Mouse (Mus musculus) limb, embryonic 15.5 days (tissue): Measurements from ENCODE around the gene Smim26. TPM values are rescaled to one million over a fixed set of nuclear protein-coding genes. Genes with fewer than 3 reads are reported as not detected.

Experiments used
- ATAC-seq: fragments of 200-750 bp; cut with Nextera tagmentation; 2 replicates; pipeline ENCODE4 v1.8.0; 2017; ENCODE audit warnings: low read depth, moderate TSS enrichment; ENCODE audit not compliant: insufficient number of reproducible peaks, low FRiP score, low TSS enrichment
- H3K27ac ChIP-seq: fragments of 300-500 bp; sonication (generic); 2 replicates; pipeline ENCODE4 v1.5.1; 2015; ENCODE audit warnings: moderate library complexity, mild to moderate bottlenecking, inconsistent platforms
- H3K27me3 ChIP-seq: fragments of 300-500 bp; sonication (generic); 2 replicates; pipeline ENCODE4 v1.6.1; 2015; ENCODE audit warnings: inconsistent platforms
- H3K36me3 ChIP-seq: fragments of 300-500 bp; sonication (generic); 2 replicates; pipeline ENCODE4 v1.6.1; 2015; ENCODE audit warnings: inconsistent platforms
- H3K4me1 ChIP-seq: fragments of 300-500 bp; sonication (generic); 2 replicates; pipeline ENCODE4 v1.6.1; 2015; ENCODE audit warnings: inconsistent platforms
- H3K4me2 ChIP-seq: fragments of 300-500 bp; sonication (generic); 2 replicates; pipeline ENCODE4 v1.6.1; 2015; ENCODE audit warnings: mild to moderate bottlenecking, inconsistent platforms
- H3K4me3 ChIP-seq: fragments of 300-500 bp; sonication (generic); 2 replicates; pipeline ENCODE4 v1.5.1; 2015; ENCODE audit warnings: mild to moderate bottlenecking, inconsistent platforms
- H3K9ac ChIP-seq: fragments of 300-500 bp; sonication (generic); 2 replicates; pipeline ENCODE4 v1.6.1; 2015; ENCODE audit warnings: inconsistent platforms
- H3K9me3 ChIP-seq: fragments of 300-500 bp; sonication (generic); 2 replicates; pipeline ENCODE4 v1.6.1; 2016; ENCODE audit warnings: inconsistent platforms
- WGBS: fragments of 180-500 bp; shearing (Covaris S2); methylation state at CpG from one replicate; pipeline ENCODE4 v1.1.7; 2015; 5-methylcytosine and 5-hydroxymethylcytosine counted together
- polyA plus RNA-seq: library from polyadenylated mRNA; unstranded; fragments of >200 nt; fragmentation: Nextera tagmentation; extraction: Ambion mirVana; gene quantifications from 2 replicates; pipeline ENCODE4 v1.2.1, GENCODE M21; 2015

Gene Smim26
- polyA plus RNA-seq, 1 experiment from 2014 or later: 38.9 TPM

DNA sequence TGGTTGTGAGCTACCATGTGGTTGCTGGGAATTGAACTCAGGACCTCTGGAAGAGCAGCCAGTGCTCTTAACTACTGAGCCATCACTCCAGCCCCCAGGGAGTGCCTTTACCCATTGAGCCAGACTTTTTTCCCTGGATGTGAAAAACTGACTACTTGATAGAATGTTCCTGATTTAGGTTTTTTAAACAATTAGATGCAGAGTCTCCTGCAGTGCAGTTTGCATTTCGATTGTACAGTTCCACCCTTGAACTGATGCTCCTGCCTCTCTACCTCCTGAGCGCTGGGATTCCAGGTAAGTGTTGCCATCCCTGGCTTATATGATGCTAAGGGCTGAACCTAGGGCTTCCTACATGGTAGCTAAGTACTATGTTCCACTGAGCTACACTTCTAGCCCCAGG, 4.2 kb downstream of the Smim26 start:
- Histone ChIP-seq H3K36me3 (peaks cover 5% of the 10 kb centered on the region), H3K9ac (no peak overlapping the region), H3K27ac (no peak overlapping the region), H3K4me1 (peaks cover 7% of the 10 kb centered on the region; the same call in 1 of the 2 replicates), H3K4me2 (no peak overlapping the region), H3K9me3 (no peaks in the 10 kb centered on the region), H3K27me3 (no peaks in the 10 kb centered on the region), H3K4me3 (no peak overlapping the region)
- no peak for ATAC-seq
- 77% methylated on average over 2 of the region's 2 CpGs for WGBS

DNA sequence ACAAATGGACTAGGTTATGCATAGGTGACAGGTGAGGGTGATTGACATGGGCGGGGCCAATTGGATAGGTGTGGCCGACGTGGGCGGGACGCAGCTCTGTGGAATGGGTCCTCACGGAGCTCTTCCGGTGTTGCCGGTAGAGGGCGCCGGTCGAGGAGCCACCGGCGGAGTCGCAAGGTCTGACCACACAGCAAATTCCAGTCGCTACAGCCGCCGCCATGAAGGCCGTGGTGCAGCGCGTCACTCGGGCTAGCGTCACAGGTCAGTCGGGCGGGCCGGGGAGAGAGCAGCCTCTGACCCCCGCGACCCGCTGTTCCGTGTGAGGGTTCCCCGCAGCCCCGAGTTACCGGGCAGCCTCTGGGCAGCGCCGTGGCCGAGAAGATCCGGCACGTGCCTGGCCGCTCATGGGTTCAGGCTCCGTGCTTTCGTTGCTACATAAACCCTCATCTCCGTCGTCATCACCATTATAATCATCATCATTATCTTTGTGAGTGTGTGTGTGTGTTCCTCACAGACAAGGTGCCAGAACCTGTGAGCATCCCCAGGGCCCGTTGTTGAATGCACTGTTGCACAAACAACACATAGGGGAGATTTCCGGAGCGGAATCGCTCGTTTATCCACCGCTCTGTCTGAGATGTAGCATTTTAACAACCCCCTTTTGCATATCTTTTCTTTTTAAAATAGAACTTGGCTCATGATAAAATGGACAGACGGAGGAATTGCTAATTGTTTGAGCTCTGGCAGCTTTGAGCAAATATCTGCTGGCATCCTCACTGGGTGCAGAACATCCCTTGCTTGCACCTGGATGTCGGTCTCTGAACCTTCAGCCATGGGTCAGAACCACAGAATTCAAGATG, 6.2 kb downstream of the Smim26 start, which contains the start of gene Dtd1:
Dtd1 (plus strand) TSS at position 67 of the 857 bp plus-strand sequence.
- Histone ChIP-seq H3K4me2 (peak within 1 kb of the TSS; percentile 64), H3K27ac (no peak within 1 kb of the TSS), H3K9ac (peak within 1 kb of the TSS; percentile 57), H3K9me3 (no peaks in the 10 kb centered on the region), H3K27me3 (no peaks in the 10 kb centered on the region), H3K4me3 (peak within 1 kb of the TSS; percentile 65), H3K4me1 (peaks cover 3% of the 10 kb centered on the region; the same call in 1 of the 2 replicates), H3K36me3 (peaks cover 5% of the 10 kb centered on the region)
- WGBS: 2% methylated on average over 40 of the region's 50 CpGs
- peak; percentile 85 for ATAC-seq

DNA sequence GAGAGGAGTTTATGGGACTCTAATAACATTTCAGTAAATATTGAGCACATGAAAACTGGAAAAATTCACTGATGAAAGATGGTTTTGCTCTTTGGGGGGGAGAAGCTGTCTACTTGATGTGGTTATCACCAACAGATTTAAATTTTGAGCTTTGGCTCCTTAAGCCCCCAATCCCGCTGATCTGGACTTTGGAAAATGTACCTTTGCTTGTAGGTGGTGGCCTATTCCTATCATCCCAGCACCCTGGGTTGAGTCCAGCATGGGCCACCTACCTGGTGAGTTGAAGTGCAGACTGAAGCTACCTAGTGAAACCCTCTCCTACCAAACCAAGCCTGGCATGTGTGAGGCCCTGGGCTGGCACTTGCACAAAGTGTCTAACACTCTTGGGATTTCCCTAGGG, 7.7 kb downstream of the Smim26 start:
- H3K4me3 ChIP-seq: no peak overlapping the region
- no peak overlapping the region for H3K27ac ChIP-seq
- WGBS: 89% methylated on average over 1 of the region's 1 CpGs
- no peak overlapping the region for H3K9ac ChIP-seq
- H3K27me3 ChIP-seq: no peaks in the 10 kb centered on the region
- H3K4me2 ChIP-seq: no peak overlapping the region
- no peaks in the 10 kb centered on the region for H3K36me3 ChIP-seq
- ATAC-seq: no peak
- peaks cover 3% of the 10 kb centered on the region; the same call in 1 of the 2 replicates for H3K4me1 ChIP-seq
- H3K9me3 ChIP-seq: no peaks in the 10 kb centered on the region

DNA sequence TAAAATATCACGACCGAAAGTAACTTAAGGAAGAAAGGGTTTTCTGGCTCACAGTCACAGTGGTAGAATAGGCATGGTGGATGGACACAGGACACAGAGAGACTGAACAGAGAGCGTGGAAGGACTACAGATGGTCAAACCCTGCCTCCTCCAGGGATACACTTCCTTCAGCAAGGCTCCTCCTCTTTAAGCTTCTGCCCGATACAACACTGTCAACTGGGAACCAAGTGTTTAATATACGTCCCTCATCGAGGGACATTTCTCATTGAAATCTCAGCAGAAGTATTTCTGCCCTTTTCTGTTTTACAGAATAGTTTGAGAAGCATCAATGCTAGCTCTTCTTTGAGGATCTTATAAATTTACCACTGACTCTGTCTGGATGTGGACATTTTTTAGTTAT, 20.1 kb downstream of the Smim26 start:
- no peaks in the 10 kb centered on the region for H3K9me3 ChIP-seq
- no peak overlapping the region for H3K4me2 ChIP-seq
- H3K36me3 ChIP-seq: no peaks in the 10 kb centered on the region
- no peak overlapping the region for H3K27ac ChIP-seq
- H3K27me3 ChIP-seq: no peaks in the 10 kb centered on the region
- H3K9ac ChIP-seq: no peak overlapping the region
- H3K4me3 ChIP-seq: no peak overlapping the region
- 91% methylated on average over 6 of the region's 6 CpGs for WGBS
- no peaks in the 10 kb centered on the region for H3K4me1 ChIP-seq
- no peak for ATAC-seq

DNA sequence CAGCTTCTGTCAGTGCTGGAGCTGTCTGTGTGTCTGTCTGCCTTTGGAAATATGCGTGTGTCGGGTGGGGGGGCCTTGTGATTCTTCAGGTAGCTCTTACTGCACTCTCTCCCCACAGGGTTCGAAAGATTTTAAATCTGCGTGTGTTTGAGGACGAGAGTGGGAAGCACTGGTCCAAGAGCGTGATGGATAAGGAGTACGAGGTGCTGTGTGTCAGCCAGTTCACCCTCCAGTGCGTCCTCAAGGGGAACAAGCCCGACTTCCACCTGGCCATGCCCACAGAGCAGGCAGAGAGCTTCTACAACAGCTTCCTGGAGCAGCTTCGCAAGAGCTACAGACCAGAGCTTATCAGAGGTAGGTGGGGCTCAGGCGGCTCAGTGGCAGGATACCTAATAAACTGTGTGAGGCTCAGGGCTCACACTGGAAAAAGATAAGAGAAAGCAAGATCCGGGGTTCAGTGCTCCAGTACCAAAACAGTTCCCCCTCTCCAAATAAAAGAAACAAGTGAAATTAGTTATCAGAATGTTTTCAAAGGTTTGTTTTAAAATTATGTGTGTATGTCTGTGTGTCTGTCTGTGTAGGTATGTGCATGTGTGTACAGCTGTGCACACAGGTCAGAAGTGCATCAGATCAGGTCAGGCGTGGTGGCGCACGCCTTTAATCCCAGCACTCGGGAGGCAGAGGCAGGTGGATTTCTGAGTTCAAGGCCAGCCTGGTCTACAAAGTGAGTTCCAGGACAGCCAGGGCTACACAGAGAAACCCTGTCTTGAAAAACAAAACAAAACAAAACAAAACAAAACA, 23.4 kb downstream of the Smim26 start:
- Histone ChIP-seq H3K9me3 (no peaks in the 10 kb centered on the region), H3K27ac (no peak overlapping the region), H3K4me1 (no peaks in the 10 kb centered on the region), H3K4me2 (no peak overlapping the region), H3K27me3 (no peaks in the 10 kb centered on the region), H3K36me3 (no peaks in the 10 kb centered on the region), H3K4me3 (no peak overlapping the region), H3K9ac (no peak overlapping the region)
- ATAC-seq: no peak
- WGBS: 82% methylated on average over 16 of the region's 16 CpGs

DNA sequence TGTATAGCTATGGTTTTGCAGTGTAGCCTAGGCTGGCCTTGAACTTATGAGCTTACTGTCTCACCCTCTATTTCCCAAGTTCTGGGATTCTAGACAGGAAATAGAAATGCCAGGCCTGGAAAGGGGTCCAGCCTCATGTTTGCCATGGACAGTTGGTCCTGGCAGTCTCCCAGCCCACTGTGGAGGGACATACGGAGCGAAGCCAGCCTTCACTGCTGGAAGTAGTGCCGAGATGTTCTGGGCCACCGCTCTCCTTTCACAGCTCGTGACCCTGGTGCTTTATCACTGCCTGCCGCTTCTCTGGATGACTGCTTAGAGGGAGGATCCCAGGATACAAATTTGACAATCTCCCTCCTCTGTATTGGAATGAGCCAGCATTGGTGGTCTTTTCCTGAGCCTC, 27.6 kb downstream of the Smim26 start:
- ATAC-seq: no peak
- no peak overlapping the region for H3K9ac ChIP-seq
- no peaks in the 10 kb centered on the region for H3K4me1 ChIP-seq
- H3K27me3 ChIP-seq: no peaks in the 10 kb centered on the region
- 0 out of 2 replicates have a peak, but pooled peaks cover 2% of the 10 kb centered on the region for H3K36me3 ChIP-seq
- H3K9me3 ChIP-seq: no peaks in the 10 kb centered on the region
- H3K27ac ChIP-seq: no peak overlapping the region
- H3K4me3 ChIP-seq: no peak overlapping the region
- H3K4me2 ChIP-seq: no peak overlapping the region
- WGBS: 89% methylated on average over 6 of the region's 6 CpGs

DNA sequence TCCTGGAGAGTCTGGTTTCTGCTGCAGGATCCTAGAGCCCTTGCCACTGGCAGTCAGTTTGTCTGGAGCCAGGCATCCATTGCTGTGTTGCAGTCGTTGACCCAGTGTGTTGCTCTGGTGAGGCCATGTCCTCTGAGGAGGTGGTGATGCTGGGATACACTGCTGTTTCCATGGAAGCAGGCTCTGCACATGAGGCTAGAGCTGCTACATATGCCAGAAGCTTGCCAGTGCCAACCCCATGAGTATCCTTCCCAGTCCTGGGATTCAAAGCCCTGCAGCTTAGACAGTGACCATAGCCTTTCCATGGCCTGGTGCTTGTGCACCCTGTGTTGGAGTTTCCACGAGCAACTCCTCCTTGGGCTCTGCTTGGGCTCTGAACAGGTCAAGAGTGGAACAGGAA, 39.7 kb downstream of the Smim26 start:
- H3K4me2 ChIP-seq: no peak overlapping the region
- WGBS: 86% methylated on average over 2 of the region's 2 CpGs
- H3K4me1 ChIP-seq: 0 out of 2 replicates have a peak, but pooled peaks cover 4% of the 10 kb centered on the region

DNA sequence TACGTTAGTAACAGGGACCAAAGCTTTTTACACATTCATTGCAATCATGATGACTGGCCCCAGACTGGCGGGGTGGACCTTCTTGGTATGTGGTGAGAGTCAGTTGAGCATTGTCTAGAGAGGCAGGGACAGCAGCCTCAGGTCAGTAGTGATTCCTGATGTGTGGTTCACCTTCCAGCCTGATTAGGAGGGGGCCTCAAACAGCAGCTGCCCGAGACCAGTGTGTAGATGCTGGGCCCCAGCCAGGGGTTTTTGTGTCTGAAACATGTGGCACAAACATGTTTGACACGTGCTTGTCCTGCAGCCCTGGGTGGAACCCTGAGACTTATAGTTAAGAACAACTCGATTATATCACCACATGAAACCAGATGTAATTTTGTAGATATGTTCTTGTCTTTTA, 40.4 kb downstream of the Smim26 start:
- no peak for ATAC-seq
- H3K9me3 ChIP-seq: no peaks in the 10 kb centered on the region
- 52% methylated on average over 5 of the region's 5 CpGs for WGBS

More for the DNA sequence above, 39.7 kb downstream of the Smim26 start:
- Histone ChIP-seq H3K9ac (no peak overlapping the region), H3K4me3 (no peak overlapping the region), H3K27me3 (no peaks in the 10 kb centered on the region), H3K27ac (no peak overlapping the region), H3K9me3 (no peaks in the 10 kb centered on the region), H3K36me3 (peaks cover 6% of the 10 kb centered on the region; the same call in 1 of the 2 replicates)
- ATAC-seq: no peak

DNA sequence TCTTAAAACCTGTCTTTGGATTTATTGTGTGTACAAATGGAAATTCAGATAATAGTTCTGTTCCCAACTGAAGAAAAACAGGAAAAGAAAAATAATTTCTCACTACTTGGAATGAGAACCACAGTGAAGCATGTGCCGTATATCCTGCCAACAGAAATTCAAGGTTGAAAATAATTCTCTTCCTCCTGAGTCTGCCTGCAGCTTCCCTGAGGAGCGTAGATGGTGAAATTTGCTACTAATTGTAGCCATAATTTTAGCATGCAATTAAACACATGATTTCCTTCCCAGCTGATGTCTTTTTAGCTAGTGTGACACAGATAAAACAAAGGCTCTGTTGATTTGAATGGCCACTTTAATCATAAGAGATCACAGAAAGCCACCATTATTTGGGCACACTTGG, 40.9 kb downstream of the Smim26 start:
- peaks cover 6% of the 10 kb centered on the region; the same call in 1 of the 2 replicates for H3K36me3 ChIP-seq
- no peak overlapping the region for H3K9ac ChIP-seq
- no peak overlapping the region for H3K4me2 ChIP-seq
- no peak overlapping the region for H3K27ac ChIP-seq
- H3K4me1 ChIP-seq: 0 out of 2 replicates have a peak, but pooled peaks cover 4% of the 10 kb centered on the region
- no peaks in the 10 kb centered on the region for H3K9me3 ChIP-seq
- no peak overlapping the region for H3K4me3 ChIP-seq
- ATAC-seq: no peak
- 45% methylated on average over 2 of the region's 2 CpGs for WGBS
- H3K27me3 ChIP-seq: no peaks in the 10 kb centered on the region

More for the DNA sequence above, 40.4 kb downstream of the Smim26 start:
- no peak overlapping the region for H3K27ac ChIP-seq
- no peaks in the 10 kb centered on the region for H3K27me3 ChIP-seq
- peaks cover 6% of the 10 kb centered on the region; the same call in 1 of the 2 replicates for H3K36me3 ChIP-seq
- 0 out of 2 replicates have a peak, but pooled peaks cover 4% of the 10 kb centered on the region for H3K4me1 ChIP-seq
- H3K4me2 ChIP-seq: no peak overlapping the region
- no peak overlapping the region for H3K4me3 ChIP-seq
- H3K9ac ChIP-seq: no peak overlapping the region

DNA sequence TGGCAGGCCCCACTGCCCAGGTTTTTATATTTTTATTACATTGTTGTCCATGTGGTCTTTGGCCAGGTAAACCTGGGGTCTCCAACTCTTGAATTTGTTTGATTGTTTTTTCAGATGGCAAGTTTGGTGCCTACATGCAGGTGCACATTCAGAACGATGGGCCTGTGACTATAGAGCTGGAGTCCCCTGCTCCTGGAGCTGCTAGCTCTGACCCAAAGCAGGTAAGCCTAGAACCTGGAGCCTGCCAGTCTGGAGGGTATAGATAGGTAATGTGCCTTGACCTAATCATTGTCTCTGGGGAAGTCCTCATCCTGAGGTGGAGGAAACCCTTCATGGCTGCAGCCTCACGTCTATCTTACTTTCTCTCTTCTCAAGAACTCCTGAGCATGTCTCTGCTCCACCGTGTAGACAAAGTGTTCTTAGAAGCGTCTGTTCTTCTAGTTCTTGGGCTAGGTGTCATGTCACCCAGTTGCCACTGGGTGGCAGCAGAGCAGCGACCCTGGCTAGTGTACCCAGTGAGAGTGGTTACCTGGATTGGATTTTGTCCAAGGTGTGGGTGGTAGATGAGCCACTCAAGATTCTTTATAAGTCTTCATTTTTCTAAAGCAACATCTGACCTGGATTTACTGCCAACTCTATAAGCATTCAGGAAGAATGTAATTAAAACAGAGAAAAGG, 41.9 kb downstream of the Smim26 start:
- H3K4me3 ChIP-seq: no peak overlapping the region
- no peak overlapping the region for H3K27ac ChIP-seq
- 19% methylated on average over 5 of the region's 5 CpGs for WGBS
- ATAC-seq: no peak
- 0 out of 2 replicates have a peak, but pooled peaks cover 4% of the 10 kb centered on the region for H3K4me1 ChIP-seq
- no peak overlapping the region for H3K9ac ChIP-seq
- no peak overlapping the region for H3K4me2 ChIP-seq
- H3K27me3 ChIP-seq: no peaks in the 10 kb centered on the region
- H3K9me3 ChIP-seq: no peaks in the 10 kb centered on the region
- peaks cover 6% of the 10 kb centered on the region; the same call in 1 of the 2 replicates for H3K36me3 ChIP-seq

DNA sequence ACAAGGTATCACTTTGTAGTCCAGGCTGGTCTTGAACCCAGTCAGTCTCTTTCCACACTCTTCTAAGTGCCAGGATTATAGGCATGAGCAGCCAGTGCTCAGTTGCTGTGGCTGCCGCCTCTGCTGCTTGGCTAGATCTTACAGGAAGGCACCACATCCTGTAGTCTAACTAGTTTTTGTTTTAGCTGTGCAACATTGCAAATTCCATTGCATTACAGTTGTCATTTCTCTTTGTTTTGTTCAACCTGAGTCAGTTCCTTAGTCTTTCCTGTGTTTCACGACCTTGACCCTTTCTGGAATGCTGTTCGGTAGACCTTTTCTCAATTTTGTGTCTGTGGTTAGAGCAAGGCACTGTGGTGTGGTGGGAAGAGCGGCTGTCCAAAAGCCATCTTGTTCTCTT, 43.4 kb downstream of the Smim26 start:
- Histone ChIP-seq H3K4me1 (peaks cover 4% of the 10 kb centered on the region; the same call in 1 of the 2 replicates), H3K9me3 (no peaks in the 10 kb centered on the region), H3K27me3 (no peaks in the 10 kb centered on the region), H3K9ac (no peak overlapping the region), H3K27ac (no peak overlapping the region), H3K4me2 (no peak overlapping the region), H3K4me3 (no peak overlapping the region), H3K36me3 (peaks cover 6% of the 10 kb centered on the region; the same call in 1 of the 2 replicates)
- WGBS: 79% methylated on average over 4 of the region's 4 CpGs
- ATAC-seq: no peak
